Comparison of ENCODE assay signal across 14 mouse cellular contexts in the genomic region with DNA sequence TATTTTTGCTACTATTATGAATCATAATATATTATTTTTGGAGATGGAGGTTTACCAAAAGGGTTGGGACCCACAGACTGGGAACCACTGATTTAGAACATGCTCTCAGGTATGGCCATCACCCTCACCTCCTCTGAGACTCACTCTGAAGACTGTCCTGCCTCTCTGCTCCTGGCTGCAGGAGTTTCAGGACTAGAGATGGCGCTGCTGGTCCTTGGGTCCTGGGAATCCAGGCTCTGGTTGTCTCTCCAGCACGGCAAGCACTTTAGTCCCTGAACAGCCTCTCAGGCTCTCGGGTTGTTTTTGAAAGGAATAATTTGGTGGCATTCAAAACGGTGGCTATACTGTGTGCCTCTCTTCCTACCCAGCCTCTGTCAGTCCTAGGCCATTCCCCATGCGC. TPM values are rescaled to one million over a fixed set of nuclear protein-coding genes. Genes with fewer than 3 reads are reported as not detected.
DNase-seq lines count a peak whose midpoint lies in the region; TF ChIP-seq lines count a peak whose summit lies in the region.
"Had no signal": no experiment of that assay in that cellular context is flagged by ENCODE, and none has a peak within 500 bp of the region (broad histone marks: within the 10 kb centered on the region; RNA-seq: fewer than 3 reads in every experiment).

No protein-coding gene starts in this region.

- peak; percentile 65 to 68 for DNase-seq in heart, postnatal 10 days
- no peak for DNase-seq in heart, adult 8-10 months (ENCODE audit: low spot score)
- peak; percentile 53 for DNase-seq in 416B (ENCODE audit: low read depth)
- peak; percentile 52 for DNase-seq in heart, postnatal 14 days
- no peak for DNase-seq in urinary bladder, postnatal 36 days (ENCODE audit: low spot score in 2 of 2)
- no peak for DNase-seq in spleen, adult 12 weeks (ENCODE audit: low spot score)
- DNase-seq: layer of hippocampus, adult 9-11 months had no signal

- peak; percentile 21 for TF ChIP-seq CTCF in C2C12 (IDR thresholded peaks at IDR 0.05; ENCODE audit: control insufficient read depth, insufficient read depth, insufficient read length)

- H3K79me2 ChIP-seq in C2C12 (ENCODE audit: control insufficient read depth, insufficient read depth): no peaks in the 10 kb centered on the region

- intact Hi-C loops in heart, postnatal 10 days (cut with DNase I): loop anchor here (1.0 kb wide), 1 partner anchor 104 kb away; no protein-coding TSS in a partner anchor
- intact Hi-C loops in heart, postnatal 14 days (cut with DNase I): loop anchor here (1.0 kb wide), 1 partner anchor 103 kb away; no protein-coding TSS in a partner anchor

- H3K27me3 ChIP-seq in C2C12 (ENCODE audit: control insufficient read depth, insufficient read depth, insufficient read length): peaks cover 5% of the 10 kb centered on the region

- H3K4me3 ChIP-seq in C2C12 (ENCODE audit: insufficient read depth, poor library complexity, severe bottlenecking): no peak overlapping the region

- no peak overlapping the region for H3ac ChIP-seq in C2C12 (ENCODE audit: control insufficient read depth, insufficient read length, low read depth)

- no peaks in the 10 kb centered on the region for H3K79me3 ChIP-seq in C2C12 (ENCODE audit: low read depth)

- no peaks in the 10 kb centered on the region for H3K36me3 ChIP-seq in C2C12 (ENCODE audit: control insufficient read depth, insufficient read depth)

TF ChIP-seq in C2C12, 6 proteins besides CTCF, POLR2A, EP300 and RAD21:
- TF ChIP-seq MYOD1 (IDR thresholded peaks at IDR 0.05; ENCODE audit: control insufficient read depth, insufficient read length, low read depth): no peak
- no peak for TF ChIP-seq CEBPB (IDR thresholded peaks at IDR 0.05; ENCODE audit: low read depth)
- TF ChIP-seq FOSL1 (IDR thresholded peaks at IDR 0.05; ENCODE audit: insufficient read depth, low read length, poor library complexity, severe bottlenecking): no peak
- no peak for TF ChIP-seq MAX (IDR thresholded peaks at IDR 0.05)
- no peak for TF ChIP-seq USF1 (IDR thresholded peaks at IDR 0.05; ENCODE audit: low read depth)
- TF ChIP-seq MYOG (IDR thresholded peaks at IDR 0.05; ENCODE audit: control insufficient read depth, extremely low read depth, insufficient read length): no peak

RNA-seq across cellular contexts. Expression of a gene that starts 22.1 kb away (rescaled TPM):
- 10 to 100 TPM; 62.3 to 66.6 TPM for total RNA-seq in heart, postnatal 10 days (2021)
- total RNA-seq in heart, adult 8-10 months (2022): 10 to 100 TPM; 42.0 to 48.4 (median 43.4) TPM
- 77.7 TPM for polyA plus RNA-seq in C2C12 (2012; fragmentation: generic; extraction: Trizol)
- 10 to 100 TPM; 53.2 to 53.4 TPM for total RNA-seq in heart, postnatal 14 days (2021)

RNA-seq across cellular contexts. Expression of a gene that starts 42.3 kb away (rescaled TPM):
- total RNA-seq in heart, postnatal 10 days (2021): 10 to 100 TPM; 24.9 to 27.5 TPM
- total RNA-seq in heart, adult 8-10 months (2022): 10 to 100 TPM; 18.4 to 23.2 (median 21.9) TPM
- polyA plus RNA-seq in C2C12 (2012; fragmentation: generic; extraction: Trizol): 40.7 TPM
- 10 to 100 TPM; 21.4 to 24.4 TPM for total RNA-seq in heart, postnatal 14 days (2021)

RNA-seq across cellular contexts. Expression of a gene that starts 43.2 kb away (rescaled TPM):
- total RNA-seq in heart, postnatal 10 days (2021): 10 to 100 TPM; 15.9 to 19.4 TPM
- 1 to 10 TPM; 5.4 to 8.3 (median 7.5) TPM for total RNA-seq in heart, adult 8-10 months (2022)
- 107 TPM for polyA plus RNA-seq in C2C12 (2012; fragmentation: generic; extraction: Trizol)
- total RNA-seq in heart, postnatal 14 days (2021): 1 to 10 TPM; 9.7 TPM

RNA-seq across cellular contexts. Expression of a gene that starts 48.4 kb away (rescaled TPM):
- not detected for total RNA-seq in heart, postnatal 10 days (2021)
- total RNA-seq in heart, adult 8-10 months (2022): not detected
- not detected for polyA plus RNA-seq in C2C12 (2012; fragmentation: generic; extraction: Trizol)
- total RNA-seq in heart, postnatal 14 days (2021): not detected
- total RNA-seq: common myeloid progenitor, adult 5-6 weeks had no signal
- polyA plus RNA-seq: forebrain, embryonic 16.5 days; heart, embryonic 16.5 days; liver, embryonic 16.5 days; neural tube, embryonic 11.5 days; urinary bladder, adult 2 months had no signal

RNA-seq across cellular contexts. Expression of a gene that starts 49.2 kb away (rescaled TPM):
- total RNA-seq in heart, postnatal 10 days (2021): not detected
- total RNA-seq in heart, adult 8-10 months (2022): 1 to 10 TPM in 3 of 4 experiments, under 1 TPM in 1; 0.90 to 3.5 (median 2.2) TPM
- not detected for polyA plus RNA-seq in C2C12 (2012; fragmentation: generic; extraction: Trizol)
- total RNA-seq in heart, postnatal 14 days (2021): not detected
- total RNA-seq: common myeloid progenitor, adult 5-6 weeks had no signal
- polyA plus RNA-seq: forebrain, embryonic 16.5 days; heart, embryonic 16.5 days; liver, embryonic 16.5 days; neural tube, embryonic 11.5 days had no signal

Comparison
In these comparisons a context has a peak if more than half of its experiments do, and no peak if none do; other contexts are left out.
1. DNase-seq: peak in heart, postnatal 10 days (2 of 2), 416B (single experiment) and heart, postnatal 14 days (2 of 2); none in heart, adult 8-10 months (single experiment), urinary bladder, postnatal 36 days (0 of 2) and spleen, adult 12 weeks (single experiment).